Mouse (Mus musculus) brain, embryonic 18.5 days (tissue): Measurements from ENCODE around the gene Hoxc5.

ENCODE experiments used
- DNase-seq: peaks from one replicate; pipeline ENCODE4 v3.0.0-alpha.2; 2012; ENCODE audit warnings: low read depth, low spot score

Hoxc5 gene

DNA sequence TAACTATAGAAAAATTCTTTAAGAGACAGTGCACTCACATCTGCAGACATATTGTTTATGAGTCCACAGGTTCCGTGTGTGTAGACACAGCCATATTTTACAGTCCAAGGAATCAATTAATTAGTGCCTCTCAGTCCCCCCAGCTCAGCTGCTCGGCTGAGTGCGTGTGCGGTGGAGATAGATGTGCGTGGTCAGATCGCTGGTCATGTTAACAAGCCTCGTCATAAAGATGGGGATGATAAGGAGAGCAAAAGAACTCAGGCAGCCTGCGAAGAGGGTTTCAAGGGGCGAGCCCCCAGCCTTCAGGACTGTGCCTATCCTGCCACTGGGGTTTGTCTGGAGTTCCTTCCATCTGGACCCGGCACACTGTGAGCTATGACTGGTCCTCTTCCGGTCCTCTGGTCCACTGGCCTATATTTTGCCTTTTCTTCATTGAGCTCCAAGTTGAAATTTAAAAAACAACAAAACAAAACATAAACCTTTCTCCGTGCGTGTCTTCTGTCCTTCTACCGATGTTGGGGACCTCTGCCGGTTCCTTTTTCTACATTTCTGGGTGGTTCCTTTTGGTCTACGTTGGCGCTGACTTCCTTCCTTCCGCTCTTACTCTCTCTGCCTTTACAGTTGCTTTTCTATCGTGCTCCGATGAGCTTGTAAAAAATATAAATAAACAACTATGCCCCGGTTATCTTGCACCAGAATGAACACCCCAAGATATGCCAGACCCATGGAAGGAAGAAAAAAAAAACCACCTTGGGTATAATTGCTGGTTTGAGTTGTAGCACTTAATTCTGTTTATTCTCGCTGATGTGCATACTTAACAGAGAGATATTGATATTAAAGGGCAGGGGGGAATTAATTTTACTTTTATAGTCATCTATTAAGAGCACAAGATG, 21.8 kb upstream of the Hoxc5 start:
- DNase-seq: no peak

DNA sequence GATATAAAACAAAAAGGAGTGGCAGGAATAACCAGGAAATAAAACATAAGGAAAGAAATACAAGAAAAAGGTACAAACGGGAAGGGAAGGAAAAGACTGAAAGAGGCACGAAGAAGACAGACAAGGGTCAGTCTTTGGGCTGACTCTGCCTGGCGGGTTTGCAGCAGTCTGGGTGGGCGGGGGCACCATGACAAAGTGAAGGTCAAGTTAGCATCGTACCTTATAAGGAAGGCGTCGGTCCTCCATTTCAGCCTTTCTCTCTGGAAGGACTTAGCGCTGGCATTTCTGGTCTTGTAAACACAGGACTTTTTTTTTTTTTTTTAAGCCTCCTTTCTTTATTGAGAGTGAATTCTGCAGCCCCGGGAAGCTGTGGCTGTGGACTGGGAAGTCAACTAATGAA, 20.0 kb upstream of the Hoxc5 start:
- DNase-seq: no peak

DNA sequence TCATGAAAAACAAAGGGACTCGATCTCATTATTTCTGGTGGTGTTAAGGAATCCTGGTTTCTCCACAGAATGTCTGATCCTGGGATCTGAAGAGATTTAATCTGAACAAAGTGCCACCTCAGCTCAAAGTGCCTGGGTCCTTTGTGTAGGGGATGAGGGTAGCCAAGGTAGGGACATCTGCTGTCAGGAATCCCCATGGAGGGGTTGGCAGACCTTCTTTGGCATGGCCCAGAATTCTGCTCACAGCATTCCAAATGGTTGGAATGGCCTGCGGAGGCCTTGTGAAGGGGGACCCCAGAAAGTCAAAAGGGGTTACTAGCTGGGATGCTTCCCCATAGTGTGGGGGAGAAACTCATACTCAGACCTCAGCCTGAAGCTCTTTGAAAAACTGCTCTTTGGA, 18.4 kb upstream of the Hoxc5 start:
- DNase-seq: no peak

DNA sequence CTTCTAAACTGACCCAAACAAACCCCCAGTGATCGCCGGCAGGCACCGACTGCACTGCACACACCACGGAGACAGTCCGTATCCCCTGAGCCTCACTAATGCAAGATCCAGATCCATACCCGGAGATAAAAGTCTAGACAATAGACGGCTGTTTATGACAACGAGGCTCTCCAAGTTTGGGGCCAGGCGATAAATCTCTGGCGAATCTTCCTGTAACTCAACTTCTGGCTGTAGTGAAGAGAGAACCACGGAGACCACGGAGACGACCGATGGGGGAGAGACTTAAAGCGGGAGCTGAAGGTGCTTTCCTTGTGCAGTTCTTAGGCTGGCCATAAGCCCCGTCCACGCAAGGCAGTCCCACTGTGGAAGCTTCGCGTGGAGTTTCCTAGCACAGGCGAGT, 17.5 kb upstream of the Hoxc5 start:
- no peak for DNase-seq

DNA sequence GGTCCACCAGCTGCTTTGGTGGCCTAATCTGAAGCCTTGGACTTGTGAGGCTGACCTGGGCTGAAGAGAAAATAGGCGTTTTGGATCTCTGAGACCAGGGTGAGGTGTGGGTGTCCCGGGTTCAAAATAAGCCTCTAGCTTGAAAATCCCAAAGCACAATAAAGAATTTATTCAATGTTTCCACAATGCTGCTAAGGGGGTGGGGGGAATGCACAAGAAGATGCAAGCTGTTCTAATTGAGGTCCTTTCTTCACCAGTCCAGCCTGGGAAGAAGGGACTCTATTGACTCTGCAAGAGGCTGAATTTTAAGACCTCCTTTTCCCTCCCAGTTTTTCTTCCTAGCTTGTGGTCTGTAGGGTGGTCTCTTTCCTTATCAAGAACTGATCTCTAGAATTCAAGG, 16.4 kb upstream of the Hoxc5 start:
- DNase-seq: no peak

DNA sequence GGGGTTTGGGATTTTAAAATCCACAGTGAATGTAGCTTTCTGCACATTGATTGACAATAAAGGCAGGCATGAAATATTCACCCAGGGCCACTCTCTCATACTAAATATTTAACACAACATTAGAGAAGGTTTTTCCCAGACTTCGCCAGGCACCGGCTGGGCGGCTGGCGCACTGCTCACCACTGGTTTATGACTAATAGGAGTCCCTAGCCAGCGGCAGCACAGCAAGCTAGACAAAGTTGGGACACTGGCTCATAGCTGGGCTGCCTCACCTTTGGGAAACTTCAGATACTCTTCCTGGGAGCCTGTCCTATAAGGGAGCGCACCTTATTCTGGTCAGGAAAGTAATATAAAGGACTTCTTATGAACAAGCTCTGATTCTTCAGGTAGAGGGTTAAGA, 13.7 kb upstream of the Hoxc5 start:
- DNase-seq: no peak

DNA sequence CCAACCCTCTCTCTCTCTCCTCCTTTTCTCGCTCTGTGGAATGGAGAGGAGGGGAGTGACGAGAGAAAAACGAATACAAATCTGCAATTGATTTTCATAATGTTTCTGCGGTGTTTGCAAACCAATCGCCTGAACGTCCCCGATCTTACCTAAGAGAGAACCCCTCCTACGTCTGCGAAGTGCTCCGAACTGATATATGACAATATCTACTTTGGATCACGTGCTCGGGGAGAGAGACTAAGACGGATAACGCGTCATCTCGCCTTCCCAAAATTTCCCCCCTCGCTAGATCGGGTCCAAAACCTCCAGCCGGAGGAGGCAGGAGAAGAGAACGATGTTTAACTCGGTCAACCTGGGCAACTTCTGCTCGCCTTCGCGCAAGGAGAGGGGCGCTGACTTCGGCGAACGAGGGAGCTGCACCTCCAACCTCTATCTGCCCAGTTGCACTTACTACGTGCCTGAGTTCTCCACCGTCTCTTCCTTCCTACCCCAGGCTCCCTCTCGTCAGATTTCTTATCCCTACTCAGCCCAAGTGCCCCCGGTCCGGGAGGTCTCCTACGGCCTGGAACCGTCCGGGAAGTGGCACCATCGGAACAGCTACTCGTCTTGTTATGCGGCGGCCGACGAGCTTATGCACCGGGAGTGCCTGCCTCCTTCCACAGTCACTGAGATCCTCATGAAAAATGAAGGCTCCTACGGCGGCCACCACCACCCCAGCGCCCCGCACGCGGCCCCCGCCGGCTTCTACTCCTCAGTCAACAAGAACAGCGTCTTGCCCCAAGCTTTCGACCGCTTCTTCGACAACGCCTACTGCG, 12.8 kb upstream of the Hoxc5 start, which contains the start of gene Hoxc11:
Hoxc11 (plus strand) TSS at position 236 of the 815 bp plus-strand sequence.
- DNase-seq: no peak

DNA sequence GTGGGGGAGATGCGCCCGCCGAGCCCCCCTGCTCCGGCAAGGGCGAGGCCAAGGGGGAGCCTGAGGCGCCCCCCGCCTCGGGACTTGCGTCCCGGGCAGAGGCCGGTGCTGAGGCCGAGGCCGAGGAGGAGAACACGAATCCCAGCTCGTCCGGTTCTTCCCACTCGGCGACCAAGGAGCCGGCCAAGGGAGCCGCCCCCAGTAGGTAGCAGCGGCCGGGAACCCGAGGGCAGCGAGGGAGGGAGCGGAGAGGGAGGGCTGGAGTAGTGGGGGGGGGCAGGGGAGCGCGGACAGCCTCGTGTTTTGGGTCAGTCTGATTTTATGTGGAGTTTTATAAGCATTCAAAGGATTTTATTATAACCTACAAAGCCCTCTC, 12.2 kb upstream of the Hoxc5 start:
- no peak for DNase-seq

DNA sequence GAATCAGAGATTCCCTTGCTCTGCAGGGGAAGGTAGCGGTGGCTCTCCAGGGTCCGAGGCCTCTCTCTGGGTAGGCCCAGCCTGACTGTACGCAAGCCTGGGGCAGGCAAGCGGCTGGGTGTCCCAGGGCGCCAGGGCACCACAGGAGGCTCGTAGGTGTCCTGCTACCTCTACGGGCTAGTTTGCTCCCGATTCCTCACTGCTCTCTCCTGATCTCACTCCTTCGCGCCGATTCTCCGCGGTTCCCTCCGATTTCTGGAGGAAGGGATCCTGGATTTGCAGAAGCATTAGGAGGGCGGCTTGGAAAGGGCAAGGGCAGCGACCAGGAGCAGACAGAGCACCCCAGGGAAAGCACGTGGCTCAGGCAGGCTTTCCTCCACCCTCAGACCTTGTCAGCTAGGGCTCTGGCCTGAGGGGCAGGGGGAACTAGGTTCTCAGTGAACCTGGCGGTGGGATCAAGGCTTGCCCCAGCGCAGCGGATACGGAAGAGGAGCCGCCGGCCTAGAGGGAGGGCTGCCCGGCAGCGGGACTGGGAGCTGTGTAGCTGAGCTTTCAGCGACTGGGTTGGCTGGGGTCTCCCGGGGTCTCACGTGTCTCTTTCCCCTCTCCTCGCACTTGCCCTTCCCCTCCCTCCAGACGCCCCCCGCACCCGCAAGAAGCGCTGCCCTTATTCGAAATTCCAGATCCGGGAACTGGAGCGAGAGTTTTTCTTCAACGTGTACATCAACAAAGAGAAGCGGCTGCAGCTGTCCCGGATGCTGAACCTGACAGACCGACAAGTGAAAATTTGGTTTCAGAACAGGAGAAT, 11.2 kb upstream of the Hoxc5 start:
- DNase-seq: no peak

GRCm38 (mm10) chr15:102956906-102957305, 10.3 kb upstream of the Hoxc5 start:
- DNase-seq: no peak

DNA sequence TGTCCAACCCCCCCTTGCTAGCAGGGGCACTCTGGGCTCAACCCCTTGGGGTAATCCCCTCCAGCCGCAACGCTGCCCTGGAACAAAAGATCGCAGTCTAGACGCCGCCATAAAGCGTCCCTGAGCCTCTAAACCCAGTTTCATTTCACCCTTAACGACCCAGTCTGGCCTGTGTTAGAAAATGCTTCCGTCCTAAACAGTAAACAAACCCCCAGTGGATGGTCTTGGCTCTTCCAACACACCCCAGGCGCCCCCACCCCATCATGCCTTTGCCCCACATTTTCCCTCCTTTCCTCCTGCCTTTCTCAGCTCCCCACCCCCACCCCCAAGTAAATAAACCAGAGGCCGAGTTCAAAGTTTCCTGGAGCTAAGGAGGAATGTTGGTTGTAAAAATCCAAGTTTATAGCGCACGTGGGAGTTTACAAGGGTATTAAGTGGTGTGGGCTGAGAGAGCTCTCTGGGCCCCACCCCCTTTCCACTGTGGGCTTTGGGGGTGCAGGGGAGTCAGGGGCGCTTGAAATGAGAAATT, 7.5 kb upstream of the Hoxc5 start:
- DNase-seq: no peak

DNA sequence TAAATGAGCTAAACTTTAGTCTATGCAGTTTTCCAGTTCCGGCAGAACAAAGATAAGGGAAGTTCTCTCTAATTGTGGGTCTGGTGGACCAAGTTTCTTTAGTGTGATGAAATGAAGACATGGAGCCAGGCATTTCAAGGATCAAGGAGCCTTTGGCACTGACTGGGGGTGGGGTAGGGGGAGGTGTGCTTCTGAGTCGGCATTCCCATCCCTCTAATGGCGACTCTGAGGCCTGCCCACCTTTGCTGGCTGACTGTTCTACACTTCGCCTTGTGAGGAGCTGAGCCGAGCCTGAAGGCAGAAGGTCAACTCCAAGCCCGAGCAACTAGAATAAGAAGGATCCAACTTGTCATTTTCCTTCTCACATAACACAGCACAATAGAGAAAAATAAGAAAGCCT, 5.5 kb upstream of the Hoxc5 start:
- no peak for DNase-seq

- DNase-seq: no peak
Measured at GRCm38 (mm10) chr15:102962492-102962891, 4.8 kb upstream of the Hoxc5 start.

DNA sequence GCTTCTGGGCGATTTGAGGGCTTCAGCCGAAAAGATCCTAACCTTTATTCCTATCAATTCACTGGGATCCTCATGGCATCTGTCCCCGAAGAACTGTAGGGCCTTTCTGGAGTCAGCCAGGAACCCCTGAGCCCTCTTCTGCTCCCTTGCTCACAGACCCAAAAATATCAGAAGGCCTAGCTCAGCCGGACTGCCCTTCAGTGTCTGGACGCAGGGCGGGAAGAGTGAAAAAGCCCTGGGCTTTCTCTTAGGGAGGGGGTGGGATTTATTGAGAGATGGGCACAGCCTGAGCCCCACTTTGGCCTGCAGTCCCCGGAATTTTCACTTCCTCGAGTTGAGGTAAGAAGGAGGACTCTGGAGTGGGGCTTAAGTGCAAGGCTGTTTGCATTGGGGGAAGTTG, 4.0 kb upstream of the Hoxc5 start:
- DNase-seq: no peak

DNA sequence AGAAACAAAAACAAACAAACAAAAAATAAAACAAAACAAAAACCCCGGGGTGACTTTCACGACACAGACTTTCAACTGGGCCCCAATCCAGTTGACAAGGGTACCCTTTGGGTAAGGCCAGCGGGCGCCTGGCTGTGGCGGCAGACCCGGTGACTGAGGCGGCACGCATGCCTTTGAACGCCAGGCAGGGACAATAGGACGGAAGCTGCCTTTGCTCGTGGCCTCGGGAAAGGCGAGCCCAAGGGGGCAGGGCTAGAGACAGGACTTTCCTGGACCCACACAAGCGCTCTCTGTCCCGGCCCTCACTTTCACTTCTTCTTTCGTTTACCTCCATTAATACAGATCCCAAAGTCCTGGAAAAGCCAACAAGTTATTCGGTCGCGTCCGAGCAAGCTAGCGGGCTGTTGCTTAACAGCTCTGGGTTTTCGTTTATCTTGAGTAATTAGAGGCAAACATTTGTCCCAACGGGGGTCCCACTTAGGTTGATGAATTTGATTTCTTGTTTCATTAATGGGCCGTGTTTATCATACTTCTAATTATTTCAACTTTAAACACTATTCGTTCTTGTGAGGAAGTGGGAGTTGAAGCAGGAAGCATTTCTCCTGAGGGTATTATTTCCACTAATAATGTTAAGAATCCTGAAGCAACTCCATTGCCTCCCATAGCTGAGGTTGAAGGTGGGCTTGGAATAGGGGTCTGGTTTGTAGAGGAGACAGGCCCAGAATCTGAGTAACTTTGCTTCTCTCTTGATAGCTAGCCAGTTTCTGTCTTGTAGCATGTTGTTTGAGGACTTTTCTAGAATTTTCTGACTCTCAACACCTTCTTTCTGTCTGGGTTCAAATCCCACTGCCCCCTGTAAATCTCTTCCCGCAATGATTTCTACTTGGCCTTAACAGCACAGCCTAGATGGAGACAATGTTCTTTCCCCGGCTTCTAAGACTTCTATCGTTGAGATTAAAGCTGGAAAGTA, 3.3 kb upstream of the Hoxc5 start:
- no peak for DNase-seq

GRCm38 (mm10) chr15:102965003-102965891, 2.0 kb upstream of the Hoxc5 start:
- DNase-seq: no peak

DNA sequence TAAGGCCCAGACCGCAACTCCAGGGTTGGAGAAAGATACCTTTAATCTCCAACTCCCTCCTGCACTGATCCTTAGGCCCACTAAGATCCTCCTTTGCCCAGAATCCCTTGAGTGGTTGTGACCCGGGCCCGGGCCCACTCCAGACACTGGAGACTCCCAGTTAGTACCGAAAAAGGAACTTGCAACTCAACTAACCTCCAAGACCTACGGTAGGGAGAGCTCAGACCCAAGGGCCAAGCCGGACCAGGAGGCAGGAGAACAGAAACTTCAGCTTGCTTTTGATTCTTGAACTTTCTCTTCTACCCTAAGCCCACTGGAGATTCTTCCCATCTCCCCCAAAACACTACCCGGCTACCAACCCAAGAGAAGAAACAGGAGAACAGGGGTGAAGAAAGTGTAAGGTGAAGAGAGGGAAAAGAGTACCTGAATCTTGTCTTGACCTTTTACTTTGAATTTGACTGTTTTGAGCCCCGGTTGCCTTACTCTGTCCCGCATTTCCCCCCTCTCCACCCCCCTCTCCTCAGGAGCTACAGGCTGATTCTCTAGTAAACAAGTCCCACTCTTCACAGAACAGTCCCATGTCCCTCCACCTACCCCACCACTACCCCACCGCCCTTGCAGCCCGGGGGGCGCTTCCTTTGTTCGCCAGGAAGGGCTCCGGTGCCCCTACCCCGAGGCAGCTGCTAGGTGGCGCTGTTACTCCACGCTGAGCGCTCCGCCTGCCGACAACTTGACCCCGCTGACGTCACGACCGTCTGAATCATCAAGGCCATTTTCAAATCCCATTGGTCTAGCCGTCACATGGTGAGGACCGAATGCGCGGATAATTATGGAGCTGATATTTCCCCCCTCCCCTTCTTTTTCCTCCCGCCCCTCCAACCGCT, 1.1 kb upstream of the Hoxc5 start:
- DNase-seq: no peak

DNA sequence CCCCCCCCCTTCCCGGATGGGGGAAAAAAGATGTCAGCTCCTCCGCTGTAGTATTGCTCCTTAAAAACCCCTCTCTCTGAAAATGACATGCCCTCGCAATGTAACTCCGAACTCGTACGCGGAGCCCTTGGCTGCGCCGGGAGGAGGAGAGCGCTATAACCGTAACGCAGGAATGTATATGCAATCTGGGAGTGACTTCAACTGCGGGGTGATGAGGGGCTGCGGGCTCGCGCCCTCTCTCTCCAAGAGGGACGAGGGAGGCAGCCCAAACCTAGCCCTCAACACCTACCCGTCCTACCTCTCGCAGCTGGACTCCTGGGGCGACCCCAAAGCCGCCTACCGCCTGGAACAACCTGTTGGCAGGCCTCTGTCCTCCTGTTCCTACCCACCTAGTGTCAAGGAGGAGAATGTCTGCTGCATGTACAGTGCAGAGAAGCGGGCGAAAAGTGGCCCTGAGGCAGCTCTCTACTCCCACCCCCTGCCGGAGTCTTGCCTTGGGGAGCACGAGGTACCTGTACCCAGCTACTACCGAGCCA, 399 bp upstream of the Hoxc5 start, which contains the start of gene Hoxc10:
Hoxc10 (plus strand) TSS at position 21 of the 536 bp plus-strand sequence.
- no peak for DNase-seq
